Mouse (Mus musculus) myocyte (in vitro differentiated cells): ENCODE measurements at regions not wholly inside any gene's neighbourhood (a gene's known extent, or its start where the extent isn't known, plus 50 kb on each side); places are given as distances from the start of the nearest gene placed in this dataset.

Experiments
- E2F4 ChIP-seq: IDR thresholded peaks from one replicate; pipeline ENCODE4 v1.6.1; 2011; ENCODE audit warnings: mild to moderate bottlenecking, control low read depth, moderate library complexity; ENCODE audit not compliant: insufficient read depth
- MAX ChIP-seq: IDR thresholded peaks from one replicate; pipeline ENCODE4 v1.6.1; 2011; ENCODE audit warnings: low read depth, mild to moderate bottlenecking, control low read depth
- MYOG ChIP-seq, 3 experiments: IDR thresholded peaks; one replicate each; pipeline ENCODE4 v1.6.1; 2011; ENCODE audit warnings: control low read depth in 2 of 3, low read depth in 2 of 3, mild to moderate bottlenecking in 2 of 3; ENCODE audit not compliant: insufficient read length in 2 of 3, control insufficient read depth in 1 of 3, insufficient read depth in 1 of 3
- POLR2A ChIP-seq: IDR thresholded peaks from one replicate; pipeline ENCODE4 v1.6.1; 2011; ENCODE audit warnings: low read depth, mild to moderate bottlenecking, control low read depth, moderate library complexity; ENCODE audit not compliant: insufficient read length
- POLR2AphosphoS2 ChIP-seq: IDR thresholded peaks from one replicate; pipeline ENCODE4 v1.6.1; 2011; ENCODE audit warnings: low read depth, control low read depth; ENCODE audit not compliant: insufficient read length
- SRF ChIP-seq: IDR thresholded peaks from one replicate; pipeline ENCODE4 v1.6.1; 2011; ENCODE audit warnings: low read depth; ENCODE audit not compliant: control insufficient read depth, insufficient read length
- TCF12 ChIP-seq: IDR thresholded peaks from one replicate; pipeline ENCODE4 v1.6.1; 2011; ENCODE audit warnings: mild to moderate bottlenecking, control low read depth; ENCODE audit not compliant: poor library complexity, insufficient read depth, severe bottlenecking
- USF1 ChIP-seq: IDR thresholded peaks from one replicate; pipeline ENCODE4 v1.6.1; 2011; ENCODE audit warnings: low read depth, mild to moderate bottlenecking, control low read depth, moderate library complexity

- TF ChIP-seq POLR2A, result no peak
- TF ChIP-seq SRF, result no peak
- no peak for TF ChIP-seq USF1
- TF ChIP-seq POLR2AphosphoS2, result no peak
- TF ChIP-seq MAX, result no peak
- no peak for TF ChIP-seq E2F4
- TF ChIP-seq MYOG (IDR thresholded peaks at IDR 0.05; ENCODE audit: control insufficient read depth in 1 of 3, insufficient read depth in 1 of 3, insufficient read length in 2 of 3, low read depth in 2 of 3), result no peak
- TF ChIP-seq TCF12, result no peak
These were observed 228.7 kb upstream of the Hnrnpa3 start for GRCm38 (mm10) chr2:75430161-75430940.
